Mouse (Mus musculus) myocyte (in vitro differentiated cells): ENCODE measurements around the gene Parp16.

Experiments
- CEBPB ChIP-seq: IDR thresholded peaks from 2 replicates; pipeline ENCODE4 v1.6.1; 2011; ENCODE audit warnings: mild to moderate bottlenecking, moderate library complexity; ENCODE audit not compliant: poor library complexity, insufficient read depth, severe bottlenecking
- E2F4 ChIP-seq: IDR thresholded peaks from one replicate; pipeline ENCODE4 v1.6.1; 2011; ENCODE audit warnings: mild to moderate bottlenecking, control low read depth, moderate library complexity; ENCODE audit not compliant: insufficient read depth
- MAX ChIP-seq: IDR thresholded peaks from one replicate; pipeline ENCODE4 v1.6.1; 2011; ENCODE audit warnings: low read depth, mild to moderate bottlenecking, control low read depth
- MYOD1 ChIP-seq, 3 experiments: IDR thresholded peaks; one replicate each; pipeline ENCODE4 v1.6.1; 2011; ENCODE audit warnings: control low read depth in 2 of 3, low read depth in 2 of 3, mild to moderate bottlenecking in 2 of 3, moderate library complexity in 1 of 3; ENCODE audit not compliant: insufficient read length in 2 of 3, control insufficient read depth in 1 of 3
- POLR2A ChIP-seq: IDR thresholded peaks from one replicate; pipeline ENCODE4 v1.6.1; 2011; ENCODE audit warnings: low read depth, mild to moderate bottlenecking, control low read depth, moderate library complexity; ENCODE audit not compliant: insufficient read length
- REST ChIP-seq: IDR thresholded peaks from one replicate; pipeline ENCODE4 v1.6.1; 2011; ENCODE audit warnings: mild to moderate bottlenecking, control low read depth, moderate library complexity; ENCODE audit not compliant: insufficient read depth, insufficient read length
- TCF12 ChIP-seq: IDR thresholded peaks from one replicate; pipeline ENCODE4 v1.6.1; 2011; ENCODE audit warnings: mild to moderate bottlenecking, control low read depth; ENCODE audit not compliant: poor library complexity, insufficient read depth, severe bottlenecking
- USF1 ChIP-seq: IDR thresholded peaks from one replicate; pipeline ENCODE4 v1.6.1; 2011; ENCODE audit warnings: low read depth, mild to moderate bottlenecking, control low read depth, moderate library complexity

DNA sequence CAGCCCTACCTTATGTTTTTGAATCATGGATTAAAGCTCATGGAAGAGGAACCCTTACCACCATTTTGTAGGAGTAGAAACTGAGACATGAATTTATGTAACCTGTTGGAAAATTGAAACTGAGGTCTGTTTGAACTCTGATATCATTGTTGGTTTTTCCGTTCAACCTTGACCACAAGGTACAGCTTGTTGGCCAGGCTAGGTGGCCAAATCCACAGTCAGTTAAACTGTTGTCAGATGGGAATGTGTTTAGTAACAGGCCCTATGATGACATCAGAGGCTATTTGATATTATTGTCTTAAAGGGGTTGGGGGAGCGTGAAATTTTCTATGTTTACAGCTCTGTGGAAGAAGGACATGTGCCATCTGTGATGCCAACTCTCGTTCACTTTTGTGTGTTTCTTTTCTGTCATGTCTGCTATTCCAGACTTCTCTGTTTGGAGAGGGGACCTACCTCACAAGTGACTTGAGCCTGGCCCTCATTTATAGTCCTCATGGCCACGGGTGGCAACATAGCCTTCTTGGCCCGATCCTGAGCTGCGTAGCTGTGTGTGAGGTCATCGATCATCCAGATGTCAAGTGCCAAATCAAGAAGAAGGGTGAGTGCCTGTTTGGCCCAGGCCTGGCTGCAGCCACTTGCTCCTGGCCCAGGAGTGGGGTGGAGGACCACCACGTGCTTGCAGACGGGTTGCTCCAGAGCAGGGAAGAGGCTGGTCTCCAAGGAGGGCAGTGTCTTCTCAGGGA lies 38.3 kb downstream of the Parp16 start:
- no peak for TF ChIP-seq CEBPB
- TF ChIP-seq POLR2A = no peak
- TF ChIP-seq USF1 = no peak
- no peak for TF ChIP-seq TCF12
- no peak for TF ChIP-seq MAX
- TF ChIP-seq MYOD1 (IDR thresholded peaks at IDR 0.05; ENCODE audit: control insufficient read depth in 1 of 3, insufficient read length in 2 of 3, low read depth in 2 of 3) = no peak
- TF ChIP-seq REST = no peak
- TF ChIP-seq E2F4 = no peak
